Mouse (Mus musculus) Muller cell, postnatal 12 days (primary cell): Measurements from ENCODE around the gene Rpl36a-ps1.
A peak's percentile ranks its signal among the peaks of the same experiment; 100 is the strongest.
"Not testable (repeated sequence)": the region's sequence is repeated elsewhere in the genome, so short reads cannot be mapped to it uniquely, and the experiment has no call there.

ENCODE experiments used
- DNase-seq: peaks from one replicate; pipeline ENCODE4 v3.0.0-alpha.2; 2015; ENCODE audit errors: inconsistent ontology term

The Rpl36a-ps1 gene

GRCm38 (mm10) chr14:98994218-98994617 lies at the start of gene Rpl36a-ps1:
Gene Rpl36a-ps1, minus strand, starts transcription at chr14:98994318.
- no peak for DNase-seq

DNA sequence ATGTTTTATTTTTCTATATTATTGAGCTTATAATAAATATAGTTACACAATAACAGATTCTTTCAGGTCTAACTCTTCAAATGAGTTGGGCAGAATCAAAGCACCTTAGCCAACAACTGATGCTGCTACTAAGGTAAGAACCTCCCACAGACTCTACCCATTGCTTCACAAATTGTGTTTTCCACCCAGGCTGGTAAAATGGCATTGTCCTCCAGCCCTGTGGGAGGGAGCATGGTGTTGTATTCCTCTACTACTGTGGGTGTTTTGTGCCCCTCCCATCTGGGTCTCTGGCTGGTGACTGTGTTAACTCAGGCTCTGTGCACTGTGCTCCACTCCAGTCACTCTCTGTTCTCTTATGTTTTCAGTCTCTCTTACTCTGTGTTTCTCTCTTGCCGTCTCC lies 49.4 kb upstream of the Rpl36a-ps1 start:
- no peak for DNase-seq

DNA sequence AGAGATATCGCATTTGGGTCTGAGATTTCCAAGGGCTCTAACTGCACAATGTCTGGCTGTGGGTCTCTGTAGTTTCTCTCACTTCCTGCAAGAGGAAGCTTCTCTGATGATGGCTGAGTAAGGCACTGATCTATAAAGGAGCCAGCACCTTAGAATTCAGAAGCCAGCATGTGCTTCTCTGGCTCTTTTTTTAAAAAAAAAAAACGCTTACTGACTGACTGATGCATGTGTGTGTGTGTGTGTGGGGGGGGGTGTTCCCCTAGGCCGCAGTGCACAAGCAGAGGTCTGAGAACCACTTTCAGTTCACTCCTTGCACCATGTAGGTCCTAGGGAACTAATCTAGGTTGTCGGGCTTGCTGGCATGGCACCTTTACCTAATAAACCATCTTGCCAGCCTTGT lies 47.3 kb upstream of the Rpl36a-ps1 start:
- DNase-seq = no peak

- not testable (repeated sequence) for DNase-seq
Measured at GRCm38 (mm10) chr14:99039308-99039707, 45.2 kb upstream of the Rpl36a-ps1 start.

DNA sequence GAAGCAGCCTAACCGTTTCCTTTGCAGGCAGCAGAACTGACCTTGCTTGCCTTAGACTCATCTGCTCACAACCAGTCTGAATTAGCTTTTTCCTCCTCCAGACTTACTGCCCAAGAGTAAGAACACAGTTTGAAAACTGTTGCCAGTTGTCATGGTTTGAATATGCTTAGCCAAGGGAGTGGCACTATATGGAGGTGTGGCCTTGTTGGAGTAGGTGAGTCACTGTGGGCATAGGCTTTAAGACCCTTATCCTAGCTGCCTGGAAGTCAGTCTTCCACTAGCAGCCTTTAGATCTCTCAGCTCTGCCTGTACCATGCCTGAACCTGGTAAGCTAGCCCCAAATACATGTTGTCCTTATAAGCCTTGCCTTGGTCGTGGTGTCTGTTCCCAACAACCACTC lies 43.6 kb upstream of the Rpl36a-ps1 start:
- DNase-seq = no peak

- no peak for DNase-seq
Measured at GRCm38 (mm10) chr14:99036039-99036438, 41.9 kb upstream of the Rpl36a-ps1 start.

GRCm38 (mm10) chr14:99034851-99035250 lies 40.7 kb upstream of the Rpl36a-ps1 start:
- DNase-seq = not testable (repeated sequence)

DNA sequence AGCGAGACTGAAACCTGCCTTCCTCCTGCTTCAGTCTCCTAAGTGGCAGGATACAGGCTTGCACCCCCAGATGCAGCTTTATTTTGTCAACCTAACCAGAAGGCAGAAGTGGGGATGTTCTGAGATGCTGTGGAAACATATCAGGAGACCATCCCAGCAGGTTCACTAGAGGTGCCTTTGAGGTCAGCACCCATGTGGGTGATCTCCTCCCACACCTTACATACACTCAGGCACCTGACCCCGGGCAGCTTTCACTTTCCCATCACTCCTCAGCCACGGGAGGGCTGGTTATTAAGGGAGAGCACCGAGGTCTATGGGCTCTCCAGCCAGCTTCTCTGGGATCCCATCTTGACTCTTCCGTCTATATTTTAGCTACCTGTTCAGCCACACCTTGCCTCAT lies 38.5 kb upstream of the Rpl36a-ps1 start:
- DNase-seq = no peak

DNA sequence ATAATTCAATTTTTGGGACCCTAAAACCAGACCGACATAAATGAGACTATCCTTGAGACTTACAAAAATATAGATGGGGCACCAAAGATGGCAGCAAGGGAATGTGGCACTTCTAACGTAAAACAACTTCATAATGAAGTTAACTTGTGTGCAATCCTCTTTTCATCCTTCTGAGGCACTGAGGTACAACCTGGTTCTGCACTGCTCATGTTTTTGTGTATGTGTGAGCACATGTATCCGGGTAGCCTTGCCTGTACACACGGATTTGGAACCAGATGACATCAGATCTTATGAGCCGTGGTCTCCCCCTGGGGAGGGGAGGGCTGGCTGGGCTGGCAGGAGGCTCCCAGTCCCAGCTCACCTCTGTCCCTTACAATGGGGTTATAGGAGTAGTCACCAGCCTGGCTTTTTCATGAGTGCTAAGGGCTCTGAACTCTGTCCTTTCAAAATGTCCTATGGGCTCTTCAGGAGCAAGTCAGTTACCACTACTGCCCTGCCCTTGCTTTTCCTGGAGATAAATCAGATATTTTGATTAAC lies 37.3 kb upstream of the Rpl36a-ps1 start:
- no peak for DNase-seq

- DNase-seq = no peak
Measured at GRCm38 (mm10) chr14:99029987-99030386, 35.9 kb upstream of the Rpl36a-ps1 start.

GRCm38 (mm10) chr14:99022346-99023086 lies 28.4 kb upstream of the Rpl36a-ps1 start:
- DNase-seq = peak; percentile 17

DNA sequence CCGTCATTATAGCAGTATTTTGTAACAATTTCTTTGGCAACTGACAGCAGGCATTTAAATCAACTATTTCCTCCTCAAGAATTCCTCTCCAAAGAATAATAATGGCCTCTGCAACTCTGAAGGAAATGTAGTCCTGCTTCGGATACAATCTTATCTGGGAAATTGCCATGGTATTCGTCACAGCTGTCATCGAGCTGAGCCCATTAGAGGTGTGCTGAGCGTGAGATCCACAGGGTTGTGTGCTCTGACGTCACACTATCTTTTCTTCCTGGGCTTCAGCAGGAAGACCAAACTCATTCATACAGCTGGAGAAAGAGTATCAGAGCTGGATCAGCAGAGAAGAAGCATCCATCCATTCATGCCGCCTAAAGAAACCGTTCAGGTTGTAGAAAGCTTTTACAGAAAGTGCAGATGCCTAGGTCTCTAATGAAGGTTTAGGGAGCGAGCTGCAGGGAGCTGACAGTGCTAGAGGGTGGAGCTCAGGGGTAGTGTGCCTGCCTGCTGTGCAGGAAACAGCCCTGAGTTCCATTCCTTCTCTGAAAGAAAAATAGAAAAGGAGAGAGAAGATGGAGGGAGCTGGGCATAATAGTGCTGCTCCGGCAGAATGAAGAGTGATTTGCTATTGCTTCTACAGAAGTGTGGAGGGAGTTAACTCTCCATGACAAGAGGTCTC lies 25.2 kb upstream of the Rpl36a-ps1 start:
- no peak for DNase-seq

DNA sequence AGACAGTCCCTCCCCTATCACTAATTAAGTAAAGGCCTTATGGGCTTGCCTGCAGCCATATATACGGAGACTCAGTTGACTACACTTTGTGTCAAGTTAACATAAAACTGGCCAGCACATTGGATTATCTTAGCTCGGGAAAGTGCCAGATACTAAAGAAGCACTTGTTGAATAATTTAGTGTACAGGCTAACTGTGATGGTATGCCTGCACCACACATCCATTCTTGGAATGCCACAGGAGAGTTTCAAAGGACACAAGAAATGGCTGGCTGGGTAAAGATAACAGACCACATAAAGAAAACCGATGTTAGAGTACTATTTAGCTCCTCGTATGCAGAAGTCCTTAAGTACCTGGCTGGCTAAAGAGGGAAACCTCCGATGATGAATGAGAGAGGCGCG lies 24.6 kb upstream of the Rpl36a-ps1 start:
- no peak for DNase-seq

DNA sequence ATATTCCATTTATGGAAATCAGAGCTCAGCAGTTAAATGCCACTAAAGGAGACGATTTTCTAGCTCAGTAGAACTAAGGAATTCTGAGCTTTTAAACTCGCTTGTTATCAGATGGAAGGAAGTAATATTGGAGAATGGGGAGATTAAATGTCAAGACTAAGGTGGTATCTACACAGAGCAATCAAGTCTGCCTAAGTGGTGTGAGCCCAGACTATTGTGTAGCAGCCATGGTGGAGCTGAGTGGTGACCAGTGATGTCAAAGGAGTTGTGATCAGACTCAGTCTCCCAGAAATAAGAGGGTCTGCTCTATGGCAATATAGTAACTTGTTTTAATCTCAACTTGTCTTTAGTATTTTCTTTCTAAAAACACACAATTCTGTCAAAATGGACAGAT lies 16.8 kb upstream of the Rpl36a-ps1 start:
- DNase-seq = peak; percentile 7

- no peak for DNase-seq
Measured at GRCm38 (mm10) chr14:99010224-99010919, 16.3 kb upstream of the Rpl36a-ps1 start.

DNA sequence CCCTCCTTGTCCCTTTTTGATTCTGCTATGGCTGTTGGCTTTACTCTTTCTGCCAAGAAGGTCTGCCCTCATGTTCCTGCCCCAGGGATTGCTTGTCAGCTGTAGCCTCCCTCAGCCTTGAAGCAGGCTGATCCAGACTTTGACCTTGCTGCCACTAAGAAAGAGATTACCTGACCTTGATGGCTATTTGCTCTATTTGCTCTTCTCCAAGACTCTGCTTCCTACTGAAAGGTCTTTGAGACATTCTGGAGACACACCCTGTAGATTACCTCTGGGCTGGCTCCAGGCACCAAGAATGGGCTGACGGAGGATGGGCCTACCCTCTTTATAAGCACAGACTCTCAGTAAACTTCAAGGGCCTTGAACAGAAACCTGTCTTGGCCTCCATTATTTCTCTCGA lies 1.6 kb downstream of the Rpl36a-ps1 start:
- no peak for DNase-seq

GRCm38 (mm10) chr14:98990636-98991035 lies 3.5 kb downstream of the Rpl36a-ps1 start:
- no peak for DNase-seq

DNA sequence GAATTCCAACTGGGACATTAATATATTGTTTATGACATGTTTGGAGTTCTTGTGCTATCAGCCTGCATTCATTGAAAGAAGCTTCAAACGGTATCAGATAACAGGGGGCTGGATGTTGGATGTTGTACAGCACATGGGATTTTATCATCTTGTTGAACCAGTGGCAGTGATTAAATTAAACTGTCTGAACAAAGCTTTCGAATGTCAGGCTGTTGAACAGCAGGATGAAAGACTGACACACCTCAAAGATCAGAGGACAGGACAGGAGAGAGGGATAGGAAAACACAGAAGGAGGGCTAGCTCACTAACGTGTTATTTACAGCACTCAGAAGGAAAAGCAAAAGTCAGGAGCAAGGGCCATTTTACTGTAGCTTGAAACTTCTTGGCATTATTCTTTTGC lies 4.3 kb downstream of the Rpl36a-ps1 start:
- DNase-seq = no peak

GRCm38 (mm10) chr14:98971921-98972320 lies 22.2 kb downstream of the Rpl36a-ps1 start:
- DNase-seq = no peak

DNA sequence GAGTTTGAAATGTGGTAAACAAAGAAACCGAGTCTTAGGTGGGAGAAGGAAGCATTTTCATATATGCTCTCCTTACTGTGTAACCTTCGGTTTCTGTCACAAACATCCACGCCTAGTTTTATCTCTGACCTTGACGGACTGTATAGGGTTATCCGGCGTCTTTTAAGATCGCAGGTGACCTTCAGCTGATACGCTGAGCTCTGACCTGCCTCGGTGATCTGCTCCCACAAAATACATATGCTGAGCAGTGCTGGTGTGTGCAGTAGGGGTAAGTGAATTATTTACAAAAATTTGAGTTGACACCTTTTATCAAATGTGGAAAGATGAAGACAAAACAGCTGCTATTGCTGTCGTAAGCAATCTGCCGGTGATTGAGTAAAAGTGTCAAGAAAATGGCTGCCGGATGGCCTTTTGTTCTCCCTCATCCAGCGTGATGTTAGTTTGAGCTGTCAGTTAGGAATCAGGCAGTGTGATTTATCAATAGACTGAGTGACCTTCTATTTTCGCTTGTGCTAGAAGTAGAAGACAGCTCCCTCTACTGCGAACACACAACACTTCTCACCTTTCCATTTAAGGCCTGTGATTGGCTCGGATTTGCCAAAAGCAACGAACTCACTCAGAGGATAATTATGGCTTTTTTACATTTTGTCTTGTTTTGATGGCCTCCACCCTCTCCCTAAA lies 35.0 kb downstream of the Rpl36a-ps1 start:
- no peak for DNase-seq

DNA sequence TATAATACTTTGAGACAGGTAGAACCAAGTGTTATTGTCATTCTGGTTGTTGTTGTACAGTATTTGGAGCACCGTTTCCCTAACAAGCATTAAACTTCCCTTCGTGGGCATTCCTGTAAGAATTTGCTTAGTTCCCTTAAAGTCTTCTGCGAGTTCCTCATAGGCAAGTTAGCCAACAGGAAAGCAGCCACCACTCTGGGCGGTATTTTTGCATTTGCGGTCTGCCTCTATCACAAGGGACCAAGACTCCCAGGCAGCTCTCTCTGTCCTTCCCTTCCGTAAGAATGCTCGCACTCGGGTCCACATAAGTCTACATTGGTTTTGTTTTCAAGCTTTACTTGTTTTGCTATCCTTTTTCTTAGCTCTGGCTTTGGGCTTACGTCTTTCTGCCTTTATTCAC lies 37.3 kb downstream of the Rpl36a-ps1 start:
- no peak for DNase-seq

- no peak for DNase-seq
Measured at GRCm38 (mm10) chr14:98952441-98952840, 41.7 kb downstream of the Rpl36a-ps1 start.
